28 mouse cellular contexts compared by ENCODE assay signal in the genomic region with DNA sequence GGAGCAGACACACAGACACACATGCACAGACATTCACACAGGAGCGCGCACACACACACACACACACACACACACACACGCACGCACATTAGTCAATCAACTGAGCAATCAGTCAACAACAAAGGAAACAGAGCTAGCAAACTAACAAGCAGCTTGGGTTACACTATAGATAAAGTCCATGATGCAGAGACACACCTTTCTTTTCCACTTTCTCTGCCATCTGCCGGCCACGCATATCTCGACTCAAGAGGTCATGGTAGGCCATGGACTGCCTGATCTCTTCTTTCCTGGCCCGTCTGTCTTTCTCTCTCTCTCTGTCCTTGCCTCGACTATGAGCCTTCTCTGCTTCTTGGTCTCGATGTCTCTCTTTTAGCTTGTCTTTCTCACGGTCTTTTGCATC. TPM values are rescaled to one million over a fixed set of nuclear protein-coding genes. Genes with fewer than 3 reads are reported as not detected.
DNase-seq lines count a peak whose midpoint lies in the region; ATAC-seq lines count a peak whose summit lies in the region.
"Had no signal": no experiment of that assay in that cellular context is flagged by ENCODE, and none has a peak within 500 bp of the region (broad histone marks: within the 10 kb centered on the region; RNA-seq: fewer than 3 reads in every experiment).

No protein-coding gene starts in this region.

- peak; percentile 19 for DNase-seq in CD4-positive, CD25-positive, alpha-beta regulatory T cell, adult 2 months (ENCODE audit: low read depth, low spot score)
- DNase-seq in thymus, postnatal 4 days: peak; percentile 15
- DNase-seq in thymus, postnatal 10 days (ENCODE audit: low spot score in 2 of 2): no peak
- DNase-seq in spleen, adult 18-20 months: no peak
- DNase-seq in cerebellum, adult 11 months: no peak
- DNase-seq: adrenal gland, adult 2 months; adrenal gland, postnatal 36 days; B cell, adult 2 months; cerebellum, adult 8-10 months; cerebellum, postnatal 25 days; forebrain, postnatal 0 days; gastrocnemius, postnatal 14 days; heart, postnatal 10 days; heart, postnatal 4 days had no signal

- no peak for ATAC-seq in CD4-positive, CD25-positive, alpha-beta regulatory T cell, adult 4 months
- ATAC-seq in megakaryocyte progenitor cell, adult 5-6 weeks (replicated peaks; ENCODE audit: poor library complexity): peak; percentile 81
- ATAC-seq: forebrain, embryonic 13.5 days; forebrain, postnatal 0 days; hindbrain, embryonic 16.5 days; inflammation-experienced regulatory T-cells, adult 6 months; Patski had no signal

RNA-seq across cellular contexts. Expression of a gene that starts 7.2 kb away (rescaled TPM):
- 1 to 10 TPM; 1.2 to 2.4 TPM for polyA plus RNA-seq in CD4-positive, CD25-positive, alpha-beta regulatory T cell, adult 4 months (2017; shearing (Covaris generic))
- 3.3 and 16.3 TPM in 2 replicates for total RNA-seq in megakaryocyte progenitor cell, adult 5-6 weeks (2015)
- 5.1 and 8.4 TPM in 2 replicates for total RNA-seq in megakaryocyte progenitor cell, adult 5-6 weeks (2017)

RNA-seq across cellular contexts. Expression of a gene that starts 19.6 kb away (rescaled TPM):
- not detected for polyA plus RNA-seq in CD4-positive, CD25-positive, alpha-beta regulatory T cell, adult 4 months (2017; shearing (Covaris generic))
- total RNA-seq in megakaryocyte progenitor cell, adult 5-6 weeks (2015): not detected in 2 replicates
- total RNA-seq in megakaryocyte progenitor cell, adult 5-6 weeks (2017): not detected in 2 replicates
- total RNA-seq: adrenal gland, adult 2 months; adrenal gland, postnatal 36 days; CH12.LX; forebrain, postnatal 0 days; gastrocnemius, adult 18-20 months; gastrocnemius, postnatal 14 days; granulocyte monocyte progenitor cell, adult 5-6 weeks; heart, postnatal 10 days; heart, postnatal 4 days had no signal
- polyA plus RNA-seq: adrenal gland, adult 2 months; cortical plate, adult 2 months; embryonic facial prominence, embryonic 12.5 days; forebrain, embryonic 13.5 days; forebrain, postnatal 0 days; heart, embryonic 10.5 days; heart, embryonic 14.5 days; hindbrain, embryonic 12.5 days; hindbrain, embryonic 16.5 days; Patski had no signal

RNA-seq across cellular contexts. Expression of a gene that starts 25.4 kb away (rescaled TPM):
- 10 to 100 TPM; 45.0 to 63.7 TPM for polyA plus RNA-seq in CD4-positive, CD25-positive, alpha-beta regulatory T cell, adult 4 months (2017; shearing (Covaris generic))
- 37.6 and 41.7 TPM in 2 replicates for total RNA-seq in megakaryocyte progenitor cell, adult 5-6 weeks (2015)
- 31.6 and 47.6 TPM in 2 replicates for total RNA-seq in megakaryocyte progenitor cell, adult 5-6 weeks (2017)

Comparison
In these comparisons a context has a peak if more than half of its experiments do, and no peak if none do; other contexts are left out.
1. DNase-seq: peak in CD4-positive, CD25-positive, alpha-beta regulatory T cell, adult 2 months (single experiment) and thymus, postnatal 4 days (single experiment); none in thymus, postnatal 10 days (0 of 2), spleen, adult 18-20 months (0 of 2) and cerebellum, adult 11 months (single experiment).